Mouse (Mus musculus): Measurements from ENCODE around the gene 1700056E22Rik.

Gene 1700056E22Rik

GRCm38 (mm10) chr1:184023971-184024370, 10.1 kb downstream of the 1700056E22Rik start:
- no peak for DNase-seq (ENCODE audit: low spot score in 2 of 2)

GRCm38 (mm10) chr1:184019722-184020107, 14.4 kb downstream of the 1700056E22Rik start:
- DNase-seq (ENCODE audit: low spot score in 2 of 2) = no peak

GRCm38 (mm10) chr1:184019042-184019721, 14.9 kb downstream of the 1700056E22Rik start:
- no peak for DNase-seq (ENCODE audit: low spot score in 2 of 2)

GRCm38 (mm10) chr1:184017606-184018005, 16.5 kb downstream of the 1700056E22Rik start:
- DNase-seq (ENCODE audit: low spot score in 2 of 2) = no peak

GRCm38 (mm10) chr1:184015995-184016730, 17.9 kb downstream of the 1700056E22Rik start:
- no peak for DNase-seq (ENCODE audit: low spot score in 2 of 2)

- DNase-seq (ENCODE audit: low spot score in 2 of 2) = no peak
Observed at GRCm38 (mm10) chr1:184014091-184014490, 20.0 kb downstream of the 1700056E22Rik start.

- DNase-seq (ENCODE audit: low spot score in 2 of 2) = no peak
Observed at GRCm38 (mm10) chr1:184013106-184013505, 21.0 kb downstream of the 1700056E22Rik start, which contains the start of gene Dusp10. TSS of gene Dusp10 (plus strand) at chr1:184013302.

GRCm38 (mm10) chr1:184011311-184011710, 22.8 kb downstream of the 1700056E22Rik start:
- no peak for DNase-seq (ENCODE audit: low spot score in 2 of 2)

- DNase-seq (ENCODE audit: low spot score in 2 of 2) = no peak
Observed at GRCm38 (mm10) chr1:184006086-184006485, 28.0 kb downstream of the 1700056E22Rik start.

- DNase-seq (ENCODE audit: low spot score in 2 of 2) = no peak
Observed at GRCm38 (mm10) chr1:184005315-184006058, 28.6 kb downstream of the 1700056E22Rik start.

- no peak for DNase-seq (ENCODE audit: low spot score in 2 of 2)
Observed at GRCm38 (mm10) chr1:184004311-184004710, 29.8 kb downstream of the 1700056E22Rik start.

- peak; percentile 10 to 11 for DNase-seq (ENCODE audit: low spot score in 2 of 2)
Observed at GRCm38 (mm10) chr1:184002470-184002869, 31.6 kb downstream of the 1700056E22Rik start.

- DNase-seq (ENCODE audit: low spot score in 2 of 2) = no peak
Observed at GRCm38 (mm10) chr1:183997207-183997606, 36.9 kb downstream of the 1700056E22Rik start.

- DNase-seq (ENCODE audit: low spot score in 2 of 2) = no peak
Observed at GRCm38 (mm10) chr1:183991921-183992320, 42.2 kb downstream of the 1700056E22Rik start.

GRCm38 (mm10) chr1:183987711-183988245, 46.3 kb downstream of the 1700056E22Rik start:
- no peak for DNase-seq (ENCODE audit: low spot score in 2 of 2)

All from left cerebral cortex, adult 9 months (tissue).